Mouse (Mus musculus) heart, postnatal 0 days (tissue): ENCODE measurements around the gene Ube2q1.

Experiments used
- CTCF ChIP-seq: IDR thresholded peaks from 2 replicates; pipeline ENCODE4 v1.5.1; 2016; ENCODE audit warnings: antibody characterized with exemption, control low read depth, low read depth
- EP300 ChIP-seq: IDR thresholded peaks from 2 replicates; pipeline ENCODE4 v1.6.1; 2016; ENCODE audit warnings: antibody characterized with exemption, low read depth

DNA sequence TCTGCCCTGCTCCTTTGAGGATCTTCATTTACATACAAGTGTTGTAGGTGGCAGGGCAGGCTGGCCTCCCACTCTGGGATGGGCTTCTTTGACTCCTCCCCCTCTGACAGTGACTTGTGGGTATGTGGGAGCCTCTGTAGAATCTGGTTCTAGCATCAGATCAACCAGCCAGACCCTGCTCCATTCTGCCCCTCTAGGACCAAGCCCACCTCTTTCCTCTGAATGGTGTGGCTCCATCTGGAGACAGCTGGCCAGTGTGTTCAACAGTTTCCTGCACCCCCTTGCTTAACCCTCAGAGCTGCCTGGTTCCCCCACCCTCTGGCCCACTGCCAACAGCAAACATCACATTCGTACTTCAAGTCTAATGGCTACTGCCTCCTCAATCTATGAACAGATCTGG is 21.1 kb upstream of the Ube2q1 start:
- TF ChIP-seq CTCF = no peak
- TF ChIP-seq EP300 = no peak
